Mouse (Mus musculus) lung, postnatal 0 days (tissue): Measurements from ENCODE around the gene Il15ra. TPM values are rescaled to one million over a fixed set of nuclear protein-coding genes. Genes with fewer than 3 reads are reported as not detected.

Experiments used
- ATAC-seq: fragments of 200-750 bp; cut with Nextera tagmentation; 2 replicates; pipeline ENCODE4 v1.8.0; 2017; ENCODE audit warnings: moderate library complexity
- DNase-seq: peaks from one replicate; pipeline ENCODE4 v3.0.0-alpha.2; 2016; ENCODE audit warnings: low spot score
- H3K27ac ChIP-seq: fragments of 300-500 bp; sonication (generic); 2 replicates; pipeline ENCODE4 v1.5.1; 2014; ENCODE audit warnings: antibody characterized with exemption, mild to moderate bottlenecking, low read length, mixed read lengths
- H3K27me3 ChIP-seq: fragments of 300-500 bp; sonication (generic); replicated peaks from 2 replicates; pipeline ENCODE4 v1.6.1; 2014; ENCODE audit warnings: low read length, mixed read lengths; ENCODE audit not compliant: insufficient read depth
- H3K36me3 ChIP-seq: fragments of 300-500 bp; sonication (generic); 2 replicates; pipeline ENCODE4 v1.6.1; 2014; ENCODE audit warnings: low read length, mixed read lengths; ENCODE audit not compliant: insufficient read depth
- H3K4me1 ChIP-seq: fragments of 300-500 bp; sonication (generic); 2 replicates; pipeline ENCODE4 v1.6.1; 2014; ENCODE audit warnings: antibody characterized with exemption, low read depth, low read length, mixed read lengths; ENCODE audit not compliant: insufficient read depth
- H3K4me2 ChIP-seq: fragments of 300-500 bp; sonication (generic); replicated peaks from 2 replicates; pipeline ENCODE4 v1.6.1; 2014; ENCODE audit warnings: low read depth, mild to moderate bottlenecking, low read length, moderate library complexity, mixed read lengths
- H3K4me3 ChIP-seq: fragments of 300-500 bp; sonication (generic); 2 replicates; pipeline ENCODE4 v1.5.1; 2014; ENCODE audit warnings: low read depth, low read length
- H3K9ac ChIP-seq: fragments of 300-500 bp; sonication (generic); replicated peaks from 2 replicates; pipeline ENCODE4 v1.6.1; 2014; ENCODE audit warnings: low read depth, mild to moderate bottlenecking
- H3K9me3 ChIP-seq: fragments of 300-500 bp; sonication (generic); 2 replicates; pipeline ENCODE4 v1.6.1; 2016; ENCODE audit warnings: low read length, mixed read lengths
- CTCF ChIP-seq: IDR thresholded peaks from 2 replicates; pipeline ENCODE4 v1.5.1; 2016; ENCODE audit warnings: antibody characterized with exemption, mild to moderate bottlenecking
- EP300 ChIP-seq: IDR thresholded peaks from 2 replicates; pipeline ENCODE4 v1.6.1; 2016; ENCODE audit warnings: antibody characterized with exemption, mild to moderate bottlenecking, control low read depth
- WGBS: fragments of 180-500 bp; shearing (Covaris S2); extraction: QIAGEN DNeasy Blood & Tissue Kit; methylation state at CpG from one replicate; pipeline ENCODE4 v1.1.7; 2014; 5-methylcytosine and 5-hydroxymethylcytosine counted together
- polyA plus RNA-seq: library from polyadenylated mRNA; unstranded; fragments of >200 nt; fragmentation: Nextera tagmentation; extraction: Ambion mirVana; gene quantifications from 2 replicates; pipeline ENCODE4 v1.2.1, GENCODE M21; 2015

Il15ra gene
- polyA plus RNA-seq, 1 experiment from 2014 or later, result 6.7 TPM

GRCm38 (mm10) chr2:11714535-11714934 is 9.4 kb downstream of the Il15ra start:
- H3K27ac ChIP-seq, result no peak overlapping the region
- H3K27me3 ChIP-seq, result no peaks in the 10 kb centered on the region
- no peaks in the 10 kb centered on the region for H3K4me1 ChIP-seq
- H3K36me3 ChIP-seq, result no peaks in the 10 kb centered on the region
- 74% methylated on average over 4 of the region's 4 CpGs for WGBS
- TF ChIP-seq EP300 (no peak), CTCF (no peak)
- DNase-seq (no peak), ATAC-seq (no peak)
- H3K9ac ChIP-seq, result no peak overlapping the region
- H3K4me2 ChIP-seq, result no peak overlapping the region
- no peak overlapping the region for H3K4me3 ChIP-seq
- H3K9me3 ChIP-seq, result no peaks in the 10 kb centered on the region

GRCm38 (mm10) chr2:11718573-11718972 is 13.5 kb downstream of the Il15ra start:
- Histone ChIP-seq H3K4me3 (no peak overlapping the region), H3K9ac (no peak overlapping the region), H3K27ac (no peak overlapping the region), H3K9me3 (no peaks in the 10 kb centered on the region), H3K4me2 (no peak overlapping the region), H3K36me3 (no peaks in the 10 kb centered on the region), H3K4me1 (no peaks in the 10 kb centered on the region), H3K27me3 (no peaks in the 10 kb centered on the region)
- no peak for DNase-seq
- WGBS, result 83% methylated on average over 2 of the region's 2 CpGs
- TF ChIP-seq EP300 (no peak), CTCF (no peak)
- ATAC-seq, result no peak

DNA sequence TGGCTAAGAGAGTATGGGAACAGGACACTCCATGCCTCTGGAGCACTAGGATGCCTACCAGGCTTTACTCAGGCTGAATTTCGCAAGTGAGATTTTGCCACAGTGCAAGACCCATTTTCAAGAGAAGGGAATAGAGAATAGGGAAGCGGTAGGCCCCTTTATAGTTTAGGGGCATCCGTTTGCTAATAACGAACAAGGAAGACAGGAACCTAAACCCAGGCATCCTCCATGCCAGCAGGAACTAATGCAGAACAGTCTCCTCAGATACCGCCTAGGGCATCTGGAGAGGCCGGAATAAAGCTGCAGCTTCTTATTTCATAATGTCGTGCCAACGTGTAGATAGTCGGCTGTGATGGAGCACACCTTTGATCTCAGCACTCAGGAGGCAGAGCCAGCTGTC is 17.5 kb downstream of the Il15ra start:
- DNase-seq (no peak), ATAC-seq (no peak)
- Histone ChIP-seq H3K9ac (no peak overlapping the region), H3K4me3 (no peak overlapping the region), H3K9me3 (no peaks in the 10 kb centered on the region), H3K4me2 (no peak overlapping the region), H3K36me3 (no peaks in the 10 kb centered on the region), H3K4me1 (no peaks in the 10 kb centered on the region), H3K27ac (no peak overlapping the region), H3K27me3 (no peaks in the 10 kb centered on the region)
- 73% methylated on average over 9 of the region's 9 CpGs for WGBS
- TF ChIP-seq CTCF (no peak), EP300 (no peak)

GRCm38 (mm10) chr2:11727574-11727973 is 22.5 kb downstream of the Il15ra start:
- Histone ChIP-seq H3K4me3 (no peak overlapping the region), H3K9me3 (no peaks in the 10 kb centered on the region), H3K4me1 (no peaks in the 10 kb centered on the region), H3K36me3 (no peaks in the 10 kb centered on the region), H3K27ac (no peak overlapping the region), H3K9ac (no peak overlapping the region), H3K4me2 (no peak overlapping the region), H3K27me3 (no peaks in the 10 kb centered on the region)
- no peak for ATAC-seq
- TF ChIP-seq EP300, result no peak
- TF ChIP-seq CTCF, result no peak
- 92% methylated on average over 5 of the region's 5 CpGs for WGBS
- no peak for DNase-seq

GRCm38 (mm10) chr2:11729091-11729490 is 24.0 kb downstream of the Il15ra start:
- Histone ChIP-seq H3K27me3 (no peaks in the 10 kb centered on the region), H3K36me3 (no peaks in the 10 kb centered on the region), H3K27ac (no peak overlapping the region), H3K9me3 (no peaks in the 10 kb centered on the region), H3K4me1 (no peaks in the 10 kb centered on the region), H3K4me3 (no peak overlapping the region), H3K9ac (no peak overlapping the region), H3K4me2 (no peak overlapping the region)
- TF ChIP-seq CTCF (no peak), EP300 (no peak)
- 55% methylated on average over 3 of the region's 3 CpGs for WGBS
- ATAC-seq (no peak), DNase-seq (no peak)

GRCm38 (mm10) chr2:11732978-11733377 is 27.9 kb downstream of the Il15ra start:
- ATAC-seq (no peak), DNase-seq (no peak)
- TF ChIP-seq CTCF (no peak), EP300 (no peak)
- no peak overlapping the region for H3K4me3 ChIP-seq
- H3K9ac ChIP-seq, result no peak overlapping the region
- no peak overlapping the region for H3K27ac ChIP-seq
- H3K27me3 ChIP-seq, result no peaks in the 10 kb centered on the region
- H3K4me2 ChIP-seq, result no peak overlapping the region
- no peaks in the 10 kb centered on the region for H3K4me1 ChIP-seq
- WGBS, result 61% methylated on average over 5 of the region's 5 CpGs
- no peaks in the 10 kb centered on the region for H3K36me3 ChIP-seq
- H3K9me3 ChIP-seq, result no peaks in the 10 kb centered on the region

GRCm38 (mm10) chr2:11735853-11736252 is 30.8 kb downstream of the Il15ra start:
- Histone ChIP-seq H3K4me2 (no peak overlapping the region), H3K4me1 (no peaks in the 10 kb centered on the region), H3K9ac (no peak overlapping the region), H3K4me3 (no peak overlapping the region), H3K36me3 (no peaks in the 10 kb centered on the region), H3K27ac (no peak overlapping the region), H3K9me3 (no peaks in the 10 kb centered on the region), H3K27me3 (no peaks in the 10 kb centered on the region)
- TF ChIP-seq EP300 (no peak), CTCF (no peak)
- ATAC-seq (no peak), DNase-seq (no peak)
- WGBS, result 86% methylated on average over 6 of the region's 6 CpGs
